Mouse (Mus musculus): ENCODE measurements at regions not wholly inside any gene's neighbourhood (a gene's known extent, or its start where the extent isn't known, plus 50 kb on each side); places are given as distances from the start of the nearest gene placed in this dataset.

- H3K27me3 ChIP-seq (replicated peaks; ENCODE audit: control insufficient read depth, insufficient read depth, low read length) = no peaks in the 10 kb centered on the region
- H3K4me3 ChIP-seq (ENCODE audit: insufficient read depth, low read depth, low read length) = no peak overlapping the region
- DNase-seq = no peak
- H3K27ac ChIP-seq (ENCODE audit: insufficient read depth, low read depth, low read length) = no peak overlapping the region
- H3K36me3 ChIP-seq (ENCODE audit: control insufficient read depth, insufficient read depth, low read length) = no peaks in the 10 kb centered on the region
- no peaks in the 10 kb centered on the region for H3K4me1 ChIP-seq (ENCODE audit: control insufficient read depth, insufficient read depth, low read length)
- TF ChIP-seq CTCF (conservative IDR thresholded peaks at IDR 0.05; ENCODE audit: insufficient read depth, insufficient read length, low read depth, low read length) (no peak), POLR2A (IDR thresholded peaks at IDR 0.05; ENCODE audit: low read depth, low read length) (no peak)
- WGBS = 80% methylated on average over 4 of the region's 4 CpGs
These were observed 284.0 kb downstream of the Rapgef2 start for GRCm38 (mm10) chr3:79002173-79002848.

DNA sequence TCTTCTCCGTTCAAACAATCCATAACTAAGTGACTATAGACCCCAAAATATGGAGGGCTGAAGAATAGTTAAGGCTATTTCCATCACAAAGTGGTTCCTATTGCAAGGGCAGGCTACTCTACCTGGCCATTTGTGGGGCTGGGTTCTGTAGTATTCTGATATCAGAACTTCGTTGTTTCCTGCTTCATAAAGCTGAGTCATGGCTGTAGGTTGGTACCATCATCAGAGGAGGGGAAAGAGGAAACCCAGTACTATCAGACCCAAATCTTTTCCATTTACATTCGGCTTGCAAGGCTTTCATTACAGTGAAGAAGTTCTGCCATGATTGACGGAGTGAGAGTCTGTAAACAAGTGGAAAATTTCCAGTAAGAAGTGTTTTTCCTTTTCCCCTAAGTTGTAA lies 284.6 kb downstream of the Rapgef2 start:
- Histone ChIP-seq H3K4me3 (ENCODE audit: insufficient read depth, low read depth, low read length) (no peak overlapping the region), H3K27me3 (replicated peaks; ENCODE audit: control insufficient read depth, insufficient read depth, low read length) (no peaks in the 10 kb centered on the region), H3K36me3 (ENCODE audit: control insufficient read depth, insufficient read depth, low read length) (no peaks in the 10 kb centered on the region), H3K4me1 (ENCODE audit: control insufficient read depth, insufficient read depth, low read length) (no peaks in the 10 kb centered on the region), H3K27ac (ENCODE audit: insufficient read depth, low read depth, low read length) (no peak overlapping the region)
- no peak for DNase-seq
- WGBS = 88% methylated on average over 4 of the region's 4 CpGs
- no peak for TF ChIP-seq CTCF (conservative IDR thresholded peaks at IDR 0.05; ENCODE audit: insufficient read depth, insufficient read length, low read depth, low read length)
- TF ChIP-seq POLR2A (IDR thresholded peaks at IDR 0.05; ENCODE audit: low read depth, low read length) = no peak

GRCm38 (mm10) chr3:79000293-79000692 lies 286.0 kb downstream of the Rapgef2 start:
- DNase-seq = peak; percentile 7
- no peak overlapping the region for H3K4me3 ChIP-seq (ENCODE audit: insufficient read depth, low read depth, low read length)
- H3K4me1 ChIP-seq (ENCODE audit: control insufficient read depth, insufficient read depth, low read length) = no peaks in the 10 kb centered on the region
- TF ChIP-seq CTCF (conservative IDR thresholded peaks at IDR 0.05; ENCODE audit: insufficient read depth, insufficient read length, low read depth, low read length) = no peak
- TF ChIP-seq POLR2A (IDR thresholded peaks at IDR 0.05; ENCODE audit: low read depth, low read length) = no peak
- no peak overlapping the region for H3K27ac ChIP-seq (ENCODE audit: insufficient read depth, low read depth, low read length)
- no peaks in the 10 kb centered on the region for H3K36me3 ChIP-seq (ENCODE audit: control insufficient read depth, insufficient read depth, low read length)
- H3K27me3 ChIP-seq (replicated peaks; ENCODE audit: control insufficient read depth, insufficient read depth, low read length) = no peaks in the 10 kb centered on the region
- WGBS = 64% methylated on average over 2 of the region's 2 CpGs

DNA sequence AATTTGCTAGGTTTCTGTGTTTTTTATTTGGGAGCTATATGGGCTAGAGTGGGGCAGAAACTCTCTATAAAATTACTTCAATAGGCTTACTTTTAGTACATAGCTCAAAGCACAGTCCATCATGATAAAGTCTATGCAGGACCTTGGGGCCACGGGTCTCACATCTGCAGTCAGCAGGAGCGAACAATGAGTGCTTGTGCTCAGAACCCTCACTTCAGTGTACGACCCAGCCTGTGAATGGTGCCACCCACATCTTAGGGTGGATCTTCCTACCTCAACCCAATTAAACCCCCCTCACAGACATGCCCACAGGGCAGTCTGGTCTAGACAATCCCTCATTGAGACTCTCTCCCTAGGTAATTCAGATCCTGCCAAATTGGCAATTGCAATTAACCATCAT lies 286.5 kb downstream of the Rapgef2 start:
- WGBS = 85% methylated on average over 3 of the region's 3 CpGs
- Histone ChIP-seq H3K4me1 (ENCODE audit: control insufficient read depth, insufficient read depth, low read length) (no peaks in the 10 kb centered on the region), H3K27ac (ENCODE audit: insufficient read depth, low read depth, low read length) (peak overlapping the region; percentile 7; the same call in 1 of the 2 replicates), H3K27me3 (replicated peaks; ENCODE audit: control insufficient read depth, insufficient read depth, low read length) (no peaks in the 10 kb centered on the region), H3K4me3 (ENCODE audit: insufficient read depth, low read depth, low read length) (no peak overlapping the region), H3K36me3 (ENCODE audit: control insufficient read depth, insufficient read depth, low read length) (no peaks in the 10 kb centered on the region)
- TF ChIP-seq POLR2A (IDR thresholded peaks at IDR 0.05; ENCODE audit: low read depth, low read length) = no peak
- no peak for TF ChIP-seq CTCF (conservative IDR thresholded peaks at IDR 0.05; ENCODE audit: insufficient read depth, insufficient read length, low read depth, low read length)
- DNase-seq = no peak

DNA sequence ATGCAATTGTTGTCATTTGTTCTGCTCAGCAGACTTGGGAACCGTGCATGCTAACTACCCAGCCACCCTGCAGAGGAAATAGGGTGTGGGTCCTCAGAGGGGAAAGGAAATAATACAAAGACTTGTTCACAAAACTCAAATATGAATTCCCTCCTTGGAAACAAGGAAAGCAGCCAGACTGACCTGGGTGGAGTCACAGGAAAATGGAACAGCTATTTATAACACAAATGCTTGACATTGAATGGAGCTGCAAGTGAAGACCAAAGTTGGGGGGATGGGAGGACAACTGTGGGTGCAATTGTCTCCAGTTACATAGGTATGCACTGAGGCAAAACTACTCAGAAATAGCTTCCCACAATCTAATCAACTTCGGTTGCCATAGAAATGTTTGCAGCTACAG lies 298.2 kb downstream of the Rapgef2 start:
- Histone ChIP-seq H3K36me3 (ENCODE audit: control insufficient read depth, insufficient read depth, low read length) (no peaks in the 10 kb centered on the region), H3K27me3 (replicated peaks; ENCODE audit: control insufficient read depth, insufficient read depth, low read length) (no peaks in the 10 kb centered on the region), H3K4me3 (ENCODE audit: insufficient read depth, low read depth, low read length) (no peak overlapping the region), H3K27ac (ENCODE audit: insufficient read depth, low read depth, low read length) (peak overlapping the region; percentile 74), H3K4me1 (ENCODE audit: control insufficient read depth, insufficient read depth, low read length) (no peaks in the 10 kb centered on the region)
- peak; percentile 77 for DNase-seq
- TF ChIP-seq CTCF (conservative IDR thresholded peaks at IDR 0.05; ENCODE audit: insufficient read depth, insufficient read length, low read depth, low read length) (no peak), POLR2A (IDR thresholded peaks at IDR 0.05; ENCODE audit: low read depth, low read length) (no peak)
- 48% methylated on average over 2 of the region's 2 CpGs for WGBS

GRCm38 (mm10) chr3:78986726-78987125 lies 299.6 kb downstream of the Rapgef2 start:
- Histone ChIP-seq H3K4me1 (ENCODE audit: control insufficient read depth, insufficient read depth, low read length) (no peaks in the 10 kb centered on the region), H3K36me3 (ENCODE audit: control insufficient read depth, insufficient read depth, low read length) (no peaks in the 10 kb centered on the region), H3K27me3 (replicated peaks; ENCODE audit: control insufficient read depth, insufficient read depth, low read length) (no peaks in the 10 kb centered on the region), H3K27ac (ENCODE audit: insufficient read depth, low read depth, low read length) (no peak overlapping the region), H3K4me3 (ENCODE audit: insufficient read depth, low read depth, low read length) (no peak overlapping the region)
- 76% methylated on average over 7 of the region's 7 CpGs for WGBS
- no peak for DNase-seq
- TF ChIP-seq POLR2A (IDR thresholded peaks at IDR 0.05; ENCODE audit: low read depth, low read length) (no peak), CTCF (conservative IDR thresholded peaks at IDR 0.05; ENCODE audit: insufficient read depth, insufficient read length, low read depth, low read length) (no peak)

GRCm38 (mm10) chr3:78981057-78981456 lies 305.3 kb downstream of the Rapgef2 start:
- Histone ChIP-seq H3K27me3 (replicated peaks; ENCODE audit: control insufficient read depth, insufficient read depth, low read length) (no peaks in the 10 kb centered on the region), H3K4me1 (ENCODE audit: control insufficient read depth, insufficient read depth, low read length) (no peaks in the 10 kb centered on the region), H3K36me3 (ENCODE audit: control insufficient read depth, insufficient read depth, low read length) (no peaks in the 10 kb centered on the region), H3K27ac (ENCODE audit: insufficient read depth, low read depth, low read length) (no peak overlapping the region), H3K4me3 (ENCODE audit: insufficient read depth, low read depth, low read length) (no peak overlapping the region)
- TF ChIP-seq POLR2A (IDR thresholded peaks at IDR 0.05; ENCODE audit: low read depth, low read length) (no peak), CTCF (conservative IDR thresholded peaks at IDR 0.05; ENCODE audit: insufficient read depth, insufficient read length, low read depth, low read length) (no peak)
- 94% methylated on average over 3 of the region's 3 CpGs for WGBS
- no peak for DNase-seq
